ENCODE assay signal across 33 mouse cellular contexts in the genomic region with DNA sequence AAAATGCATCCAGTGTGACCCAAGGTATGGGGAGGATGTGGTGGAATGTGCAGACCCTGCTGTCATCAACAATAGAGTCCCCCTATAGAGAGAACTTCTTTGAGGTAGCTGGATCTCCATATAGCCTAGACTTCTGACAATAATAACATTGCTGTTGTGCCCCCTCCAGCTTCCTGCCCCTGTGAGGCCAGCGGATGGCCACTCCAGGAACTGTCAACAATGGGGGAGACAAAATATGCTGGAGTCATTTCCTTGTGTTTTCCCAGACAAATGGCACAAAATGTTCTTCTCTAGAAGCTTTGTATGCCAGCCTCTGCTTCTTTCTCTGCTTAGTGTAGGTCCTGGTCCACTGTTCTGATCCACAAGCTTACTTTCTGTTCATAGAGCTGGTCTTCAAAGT. TPM values are rescaled to one million over a fixed set of nuclear protein-coding genes. Genes with fewer than 3 reads are reported as not detected.
DNase-seq lines count a peak whose midpoint lies in the region; ATAC-seq and TF ChIP-seq lines count a peak whose summit lies in the region.
"Had no signal": no experiment of that assay in that cellular context is flagged by ENCODE, and none has a peak within 500 bp of the region (broad histone marks: within the 10 kb centered on the region; RNA-seq: fewer than 3 reads in every experiment).

No protein-coding gene starts in this region.

- H3K4me1 ChIP-seq in heart, embryonic 13.5 days = no peaks in the 10 kb centered on the region
- no peaks in the 10 kb centered on the region for H3K4me1 ChIP-seq in heart, adult 2 months (ENCODE audit: control insufficient read depth, insufficient read depth, low read length)
- no peaks in the 10 kb centered on the region for H3K4me1 ChIP-seq in kidney, embryonic 16.5 days (ENCODE audit: insufficient read depth, low read length)
- H3K4me1 ChIP-seq in lung, embryonic 16.5 days (replicated peaks; ENCODE audit: control insufficient read depth, insufficient read depth, low read length) = no peaks in the 10 kb centered on the region
- H3K4me1 ChIP-seq: embryonic facial prominence, embryonic 10.5 days; embryonic facial prominence, embryonic 13.5 days; forebrain, embryonic 12.5 days; forebrain, embryonic 15.5 days; heart, embryonic 15.5 days; hindbrain, embryonic 10.5 days; hindbrain, embryonic 13.5 days; intestine, embryonic 15.5 days had no signal

- no peak for ATAC-seq in heart, embryonic 13.5 days (ENCODE audit: extremely low read depth, insufficient number of reproducible peaks, low FRiP score, low TSS enrichment)
- ATAC-seq in kidney, embryonic 16.5 days (ENCODE audit: low FRiP score, low TSS enrichment) = no peak
- 0 out of 2 replicates have a peak, but pooled peaks have one; percentile 54 for ATAC-seq in lung, embryonic 16.5 days (ENCODE audit: low read depth)
- ATAC-seq: forebrain, embryonic 15.5 days; hindbrain, embryonic 16.5 days; intestine, embryonic 15.5 days; Patski had no signal

- TF ChIP-seq POLR2A in heart, adult 2 months (IDR thresholded peaks at IDR 0.05; ENCODE audit: insufficient read depth, low read depth, low read length) = no peak

- no peak overlapping the region for H3K9ac ChIP-seq in heart, embryonic 13.5 days
- no peak overlapping the region for H3K9ac ChIP-seq in heart, adult 2 months (ENCODE audit: low read depth, low read length)
- no peak overlapping the region for H3K9ac ChIP-seq in kidney, embryonic 16.5 days (replicated peaks; ENCODE audit: low read length)
- H3K9ac ChIP-seq in lung, embryonic 16.5 days (ENCODE audit: low read length) = no peak overlapping the region
- H3K9ac ChIP-seq: embryonic facial prominence, embryonic 13.5 days; forebrain, embryonic 12.5 days; forebrain, embryonic 15.5 days; heart, embryonic 15.5 days; hindbrain, embryonic 13.5 days; intestine, embryonic 15.5 days had no signal

- WGBS in heart, embryonic 13.5 days = 64% methylated on average over 1 of the region's 1 CpGs
- 52% methylated on average over 1 of the region's 1 CpGs for WGBS in heart, adult 2 months
- WGBS in kidney, embryonic 16.5 days = 82% methylated on average over 1 of the region's 1 CpGs
- WGBS in lung, embryonic 16.5 days = 58% methylated on average over 1 of the region's 1 CpGs

- intact Hi-C loops in heart, adult 2 months (cut with DNase I) = no loop called here

- H3K27me3 ChIP-seq in heart, embryonic 13.5 days (replicated peaks) = 0 out of 2 replicates have a peak, but pooled peaks cover 6% of the 10 kb centered on the region
- H3K27me3 ChIP-seq in heart, adult 2 months (ENCODE audit: control insufficient read depth, insufficient read depth, low read length) = no peaks in the 10 kb centered on the region
- peaks cover 10% of the 10 kb centered on the region; the same call in 1 of the 2 replicates for H3K27me3 ChIP-seq in kidney, embryonic 16.5 days (ENCODE audit: insufficient read depth, low read length)
- H3K27me3 ChIP-seq in lung, embryonic 16.5 days (ENCODE audit: control insufficient read depth, insufficient read depth, low read depth, low read length) = no peaks in the 10 kb centered on the region
- H3K27me3 ChIP-seq: CH12.LX; heart, embryonic 15.5 days; intestine, embryonic 15.5 days had no signal

- 0 out of 2 replicates have a peak overlapping the region, but pooled peaks have one; percentile 5 for H3K27ac ChIP-seq in heart, embryonic 13.5 days (replicated peaks)
- no peak overlapping the region for H3K27ac ChIP-seq in heart, adult 2 months
- H3K27ac ChIP-seq in kidney, embryonic 16.5 days (ENCODE audit: low read length) = 0 out of 2 replicates have a peak overlapping the region, but pooled peaks have one; percentile 8
- H3K27ac ChIP-seq in lung, embryonic 16.5 days (ENCODE audit: low read length) = no peak overlapping the region; the same call in 1 of the 2 replicates
- H3K27ac ChIP-seq: embryonic facial prominence, embryonic 10.5 days; embryonic facial prominence, embryonic 13.5 days; forebrain, embryonic 12.5 days; forebrain, embryonic 15.5 days; heart, embryonic 15.5 days; hindbrain, embryonic 10.5 days; hindbrain, embryonic 13.5 days; intestine, embryonic 15.5 days had no signal

- no peaks in the 10 kb centered on the region for H3K79me2 ChIP-seq in heart, adult 2 months (replicated peaks; ENCODE audit: control insufficient read depth, insufficient read depth, low read length)

- no peaks in the 10 kb centered on the region for H3K9me3 ChIP-seq in heart, embryonic 13.5 days
- no peaks in the 10 kb centered on the region for H3K9me3 ChIP-seq in kidney, embryonic 16.5 days (ENCODE audit: low read length)
- no peaks in the 10 kb centered on the region for H3K9me3 ChIP-seq in lung, embryonic 16.5 days (ENCODE audit: control insufficient read depth, low read length)
- H3K9me3 ChIP-seq: embryonic facial prominence, embryonic 10.5 days; embryonic facial prominence, embryonic 13.5 days; forebrain, embryonic 12.5 days; forebrain, embryonic 15.5 days; G1E; heart, embryonic 15.5 days; hindbrain, embryonic 10.5 days; hindbrain, embryonic 13.5 days; intestine, embryonic 15.5 days had no signal

- no peaks in the 10 kb centered on the region for H3K36me3 ChIP-seq in heart, embryonic 13.5 days
- H3K36me3 ChIP-seq in heart, adult 2 months (ENCODE audit: control insufficient read depth, insufficient read depth, low read length) = no peaks in the 10 kb centered on the region
- H3K36me3 ChIP-seq in kidney, embryonic 16.5 days (ENCODE audit: insufficient read depth, low read length) = no peaks in the 10 kb centered on the region
- no peaks in the 10 kb centered on the region for H3K36me3 ChIP-seq in lung, embryonic 16.5 days (ENCODE audit: control insufficient read depth, insufficient read depth, low read length)
- H3K36me3 ChIP-seq: embryonic facial prominence, embryonic 10.5 days; embryonic facial prominence, embryonic 13.5 days; forebrain, embryonic 12.5 days; forebrain, embryonic 15.5 days; G1E; heart, embryonic 15.5 days; hindbrain, embryonic 10.5 days; hindbrain, embryonic 13.5 days; intestine, embryonic 15.5 days had no signal

- DNase-seq in heart, adult 2 months = no peak
- no peak for DNase-seq in kidney, postnatal 4 days
- no peak for DNase-seq in lung, postnatal 36 days
- DNase-seq: adrenal gland, postnatal 10 days; B cell, adult 2 months; cerebellum, adult 11-12 months; cerebellum, adult 8-10 months; cerebellum, postnatal 10 days; cerebellum, postnatal 36 days; embryo, embryonic 11 days; gastrocnemius, postnatal 25 days; heart, adult 18-20 months had no signal

- no peak overlapping the region for H3K4me3 ChIP-seq in heart, embryonic 13.5 days
- H3K4me3 ChIP-seq in heart, adult 2 months = no peak overlapping the region
- no peak overlapping the region for H3K4me3 ChIP-seq in kidney, embryonic 16.5 days (ENCODE audit: low read length)
- H3K4me3 ChIP-seq in lung, embryonic 16.5 days (ENCODE audit: low read length) = no peak overlapping the region
- H3K4me3 ChIP-seq: embryonic facial prominence, embryonic 10.5 days; embryonic facial prominence, embryonic 13.5 days; erythroblast, embryonic 14.5 days; forebrain, embryonic 12.5 days; forebrain, embryonic 15.5 days; heart, embryonic 15.5 days; hindbrain, embryonic 10.5 days; hindbrain, embryonic 13.5 days; intestine, embryonic 15.5 days had no signal

- no peak for TF ChIP-seq EP300 in heart, adult 2 months (IDR thresholded peaks at IDR 0.05; ENCODE audit: insufficient read depth, low read depth, low read length)

- H3K4me2 ChIP-seq in heart, embryonic 13.5 days = no peak overlapping the region
- no peak overlapping the region for H3K4me2 ChIP-seq in kidney, embryonic 16.5 days (replicated peaks; ENCODE audit: low read depth, low read length)
- H3K4me2 ChIP-seq in lung, embryonic 16.5 days (ENCODE audit: low read depth, low read length) = no peak overlapping the region
- H3K4me2 ChIP-seq: embryonic facial prominence, embryonic 13.5 days; forebrain, embryonic 12.5 days; forebrain, embryonic 15.5 days; heart, embryonic 11.5 days; heart, embryonic 15.5 days; hindbrain, embryonic 13.5 days; intestine, embryonic 15.5 days had no signal

- no peak for TF ChIP-seq CTCF in heart, adult 2 months (IDR thresholded peaks at IDR 0.05)

RNA-seq across cellular contexts. Expression of gene Gpr143, which starts 6.4 kb away (rescaled TPM):
- polyA plus RNA-seq in heart, embryonic 13.5 days (2015; fragmentation: Nextera tagmentation; extraction: Ambion mirVana) = 0.15 TPM in 1 of 2 replicates, not detected in the other
- total RNA-seq in heart, adult 2 months (2021) = not detected
- not detected in 2 replicates for polyA plus RNA-seq in heart, adult 2 months (2012; rRNA removed)
- polyA plus RNA-seq in kidney, embryonic 16.5 days (2015; fragmentation: Nextera tagmentation; extraction: Ambion mirVana) = 0.10 TPM in 2 replicates
- 0.36 TPM in 1 of 2 replicates, not detected in the other for polyA plus RNA-seq in lung, embryonic 16.5 days (2015; fragmentation: Nextera tagmentation; extraction: Ambion mirVana)
- total RNA-seq: adrenal gland, adult 18-20 months; CH12.LX; G1E; gastrocnemius, adult 8-10 months; gastrocnemius, postnatal 25 days; heart, postnatal 25 days had no signal
- polyA plus RNA-seq: erythroblast, embryonic 14.5 days; G1E; gonadal fat pad, adult 2 months; hindbrain, embryonic 13.5 days; Patski had no signal

RNA-seq across cellular contexts. Expression of gene Shroom2, which starts 18.9 kb away (rescaled TPM):
- polyA plus RNA-seq in heart, embryonic 13.5 days (2015; fragmentation: Nextera tagmentation; extraction: Ambion mirVana) = 3.8 and 4.1 TPM in 2 replicates
- total RNA-seq in heart, adult 2 months (2021) = 1 to 10 TPM; 3.2 to 5.2 TPM
- polyA plus RNA-seq in heart, adult 2 months (2012; rRNA removed) = 1.3 and 2.0 TPM in 2 replicates
- polyA plus RNA-seq in kidney, embryonic 16.5 days (2015; fragmentation: Nextera tagmentation; extraction: Ambion mirVana) = 6.4 and 6.6 TPM in 2 replicates
- 7.2 and 8.5 TPM in 2 replicates for polyA plus RNA-seq in lung, embryonic 16.5 days (2015; fragmentation: Nextera tagmentation; extraction: Ambion mirVana)
- polyA plus RNA-seq: erythroblast, embryonic 14.5 days; G1E had no signal

Comparison
In these comparisons a context has a peak if more than half of its experiments do, and no peak if none do; other contexts are left out.
1. H3K27ac ChIP-seq: peak in heart, embryonic 13.5 days (single experiment) and kidney, embryonic 16.5 days (single experiment); none in heart, adult 2 months (single experiment) and lung, embryonic 16.5 days (single experiment).